Mouse (Mus musculus) adipose tissue, adult 10 weeks (tissue): ENCODE results near the gene Gm43951. TPM values are rescaled to one million over a fixed set of nuclear protein-coding genes. Genes with fewer than 3 reads are reported as not detected.

Source experiments
- polyA plus RNA-seq: library from polyadenylated mRNA; stranded (reverse); fragments of 350-450 nt; fragmentation: Illumina TruSeq; extraction: RNeasy Lipid Tissue Mini Kit (QIAGEN cat#74804); gene quantifications from one replicate; pipeline ENCODE4 v1.2.3, GENCODE M21; 2014; ENCODE audit warnings: low read depth, low replicate concordance

Gene Gm43951
- polyA plus RNA-seq, result 0.62 TPM

GRCm38 (mm10) chr11:72206341-72207203, at the start of gene Gm43951:
TSS of gene Gm43951 (minus strand) at chr11:72206840.

GRCm38 (mm10) chr11:72215410-72215797, 8.8 kb upstream of the Gm43951 start, which contains the start of gene Med31:
TSS of gene Med31 (minus strand) at chr11:72215592.

GRCm38 (mm10) chr11:72207204-72207833, 679 bp upstream of the Gm43951 start, which contains the start of the genes 4933427D14Rik and Txndc17:
TSS of gene 4933427D14Rik (minus strand) at chr11:72207459.
TSS of gene Txndc17 (plus strand) at chr11:72207547.

Other genes with a start within 250 kb of the Gm43951 start
- gene Aipl1, start 169.3 kb downstream of the Gm43951 start, polyA plus RNA-seq, result 0.17 TPM
- gene Pimreg, start 164.8 kb downstream of the Gm43951 start, polyA plus RNA-seq, result 0.40 TPM
- 2.4 TPM for gene Pitpnm3, start 71.1 kb downstream of the Gm43951 start, polyA plus RNA-seq
- 10.2 TPM for gene 4933427D14Rik, start 619 bp upstream of the Gm43951 start, polyA plus RNA-seq
- 128 TPM for gene Txndc17, start 707 bp upstream of the Gm43951 start, polyA plus RNA-seq
- 15.8 TPM for gene Med31, start 8.8 kb upstream of the Gm43951 start, polyA plus RNA-seq
- gene Slc13a5, start 60.4 kb upstream of the Gm43951 start, polyA plus RNA-seq, result 0.65 TPM
- 23.9 TPM for gene Xaf1, start 94.8 kb upstream of the Gm43951 start, polyA plus RNA-seq
- gene Fbxo39, start 107.6 kb upstream of the Gm43951 start, polyA plus RNA-seq, result 0.93 TPM
- 11.9 TPM for gene Tekt1, start 155.6 kb upstream of the Gm43951 start, polyA plus RNA-seq
- gene Smtnl2, start 204.9 kb upstream of the Gm43951 start, polyA plus RNA-seq, result 19.5 TPM
- 0.84 TPM for gene Ggt6, start 228.7 kb upstream of the Gm43951 start, polyA plus RNA-seq
- gene Mybbp1a, start 234.5 kb upstream of the Gm43951 start, polyA plus RNA-seq, result 43.2 TPM